Mouse (Mus musculus) gastrocnemius, adult 8-10 months (tissue): Measurements from ENCODE around the gene Lypd6b. TPM values are rescaled to one million over a fixed set of nuclear protein-coding genes. Genes with fewer than 3 reads are reported as not detected.

ENCODE experiments used
- DNase-seq, 2 experiments: peaks; one replicate each; pipeline ENCODE4 v3.0.0; 2022; ENCODE audit warnings: low spot score in 2 of 2
- total RNA-seq, 4 experiments: library from RNA; stranded (reverse); gene quantifications; 2 replicates each; pipeline ENCODE4 v1.2.4; 2022

Gene Lypd6b
- total RNA-seq, 4 experiments from 2014 or later: not detected

GRCm38 (mm10) chr2:49938246-49938645, 150.8 kb downstream of the Lypd6b start:
- DNase-seq: no peak

GRCm38 (mm10) chr2:49940372-49940771, 152.9 kb downstream of the Lypd6b start:
- DNase-seq: no peak

- no peak for DNase-seq
These were observed 154.6 kb downstream of the Lypd6b start for GRCm38 (mm10) chr2:49942100-49942499.

- no peak for DNase-seq
These were observed 164.2 kb downstream of the Lypd6b start for GRCm38 (mm10) chr2:49951681-49952080.

GRCm38 (mm10) chr2:49952632-49953293, 165.3 kb downstream of the Lypd6b start:
- DNase-seq: no peak

GRCm38 (mm10) chr2:49957449-49957848, 170.0 kb downstream of the Lypd6b start:
- DNase-seq: no peak

GRCm38 (mm10) chr2:49961991-49962390, 174.5 kb downstream of the Lypd6b start:
- no peak for DNase-seq

- DNase-seq: no peak
These were observed 177.4 kb downstream of the Lypd6b start for GRCm38 (mm10) chr2:49964899-49965298.

GRCm38 (mm10) chr2:49967748-49968147, 180.3 kb downstream of the Lypd6b start:
- DNase-seq: no peak

GRCm38 (mm10) chr2:49970990-49971389, 183.5 kb downstream of the Lypd6b start:
- no peak for DNase-seq

- DNase-seq: no peak
These were observed 191.1 kb downstream of the Lypd6b start for GRCm38 (mm10) chr2:49978606-49979005.

- no peak for DNase-seq
These were observed 192.5 kb downstream of the Lypd6b start for GRCm38 (mm10) chr2:49979991-49980390.

GRCm38 (mm10) chr2:49983021-49983420, 195.5 kb downstream of the Lypd6b start:
- DNase-seq: no peak

GRCm38 (mm10) chr2:49984780-49985179, 197.3 kb downstream of the Lypd6b start:
- DNase-seq: no peak

GRCm38 (mm10) chr2:49995841-49996240, 208.4 kb downstream of the Lypd6b start:
- DNase-seq: no peak

- DNase-seq: no peak
These were observed 209.7 kb downstream of the Lypd6b start for GRCm38 (mm10) chr2:49997216-49997615.

Other genes starting within 250 kb of the Lypd6b start
- gene Kif5c, start 168.4 kb upstream of the Lypd6b start, total RNA-seq: 1 to 10 TPM in 1 of 4 experiments, under 1 TPM in 3; 0.24 to 2.2 (median 0.90) TPM